Mouse (Mus musculus) thymus, adult 2 months (tissue): ENCODE results near the gene Vsig2. TPM values are rescaled to one million over a fixed set of nuclear protein-coding genes. Genes with fewer than 3 reads are reported as not detected.

Experiments
- DNase-seq: peaks from one replicate; pipeline ENCODE4 v3.0.0; 2021
- H3K27ac ChIP-seq: fragments of 200-500 bp; 2 replicates; pipeline ENCODE4 v1.5.1; 2012; ENCODE audit warnings: low read length, control low read depth; ENCODE audit not compliant: control insufficient read depth, insufficient read depth
- H3K27me3 ChIP-seq: fragments of 200-500 bp; 2 replicates; pipeline ENCODE4 v1.6.1; 2012; ENCODE audit warnings: mild to moderate bottlenecking, low read length, moderate library complexity, mixed read lengths; ENCODE audit not compliant: control insufficient read depth, insufficient read depth
- H3K36me3 ChIP-seq: fragments of 200-500 bp; 2 replicates; pipeline ENCODE4 v1.6.1; 2012; ENCODE audit warnings: mild to moderate bottlenecking, low read length, moderate library complexity; ENCODE audit not compliant: control insufficient read depth, insufficient read depth
- H3K4me1 ChIP-seq: fragments of 200-500 bp; replicated peaks from 2 replicates; pipeline ENCODE4 v1.6.1; 2012; ENCODE audit warnings: low read length; ENCODE audit not compliant: control insufficient read depth, insufficient read depth
- H3K4me3 ChIP-seq: fragments of 200-500 bp; 2 replicates; pipeline ENCODE4 v1.5.1; 2012; ENCODE audit warnings: mild to moderate bottlenecking, low read length, control low read depth, moderate library complexity; ENCODE audit not compliant: control insufficient read depth, insufficient read depth
- CTCF ChIP-seq: fragments of 200-500 bp; IDR thresholded peaks from 2 replicates; pipeline ENCODE4 v1.5.1; 2012; ENCODE audit warnings: mild to moderate bottlenecking, control low read depth, low read length, moderate library complexity, borderline replicate concordance; ENCODE audit not compliant: control insufficient read depth, poor library complexity, insufficient read depth; ENCODE audit errors: extremely low read depth
- POLR2A ChIP-seq: fragments of 200-500 bp; IDR thresholded peaks from 2 replicates; pipeline ENCODE4 v1.6.1; 2012; ENCODE audit warnings: mild to moderate bottlenecking, low read length, control low read depth, moderate library complexity; ENCODE audit not compliant: control insufficient read depth, poor library complexity, insufficient read depth; ENCODE audit errors: extremely low read depth
- WGBS: fragments of 180-500 bp; shearing (Covaris S2); methylation state at CpG from one replicate; pipeline ENCODE4 v1.1.7; 2018; 5-methylcytosine and 5-hydroxymethylcytosine counted together
- polyA plus RNA-seq: library from polyadenylated mRNA; depleted of rRNA; stranded (reverse); fragments of >200 nt; gene quantifications from 2 replicates; pipeline ENCODE4 v1.2.3, GENCODE M21; 2012; rRNA removed

Gene Vsig2
- polyA plus RNA-seq = 1.5 and 3.3 TPM in 2 replicates

- no peak for DNase-seq
- no peak for TF ChIP-seq CTCF
- WGBS = 89% methylated on average over 23 of the region's 23 CpGs
- Histone ChIP-seq H3K4me3 (no peak within 1 kb of the TSS), H3K27ac (no peak within 1 kb of the TSS), H3K4me1 (no peaks in the 10 kb centered on the region), H3K36me3 (no peaks in the 10 kb centered on the region), H3K27me3 (no peaks in the 10 kb centered on the region)
Observed at GRCm38 (mm10) chr9:37539170-37540025, at the start of gene Vsig2. TSS of gene Vsig2 (plus strand) at chr9:37539255.

GRCm38 (mm10) chr9:37489446-37490120 is 49.5 kb upstream of the Vsig2 start:
- no peaks in the 10 kb centered on the region for H3K36me3 ChIP-seq
- TF ChIP-seq CTCF (no peak), POLR2A (no peak)
- peak overlapping the region; percentile 98 for H3K4me3 ChIP-seq
- no peaks in the 10 kb centered on the region for H3K27me3 ChIP-seq
- under 1% methylated on average over 75 of the region's 75 CpGs for WGBS
- H3K4me1 ChIP-seq = peaks cover 9% of the 10 kb centered on the region
- DNase-seq = peak; percentile 45
- no peak overlapping the region for H3K27ac ChIP-seq

- 96% methylated on average over 3 of the region's 3 CpGs for WGBS
- Histone ChIP-seq H3K27ac (no peak overlapping the region), H3K4me3 (no peak overlapping the region), H3K36me3 (no peaks in the 10 kb centered on the region), H3K4me1 (no peaks in the 10 kb centered on the region), H3K27me3 (no peaks in the 10 kb centered on the region)
- TF ChIP-seq POLR2A = no peak
- TF ChIP-seq CTCF = no peak
- DNase-seq = no peak
Observed at GRCm38 (mm10) chr9:37495761-37496160, 43.3 kb upstream of the Vsig2 start.

GRCm38 (mm10) chr9:37496325-37496724 is 42.7 kb upstream of the Vsig2 start:
- TF ChIP-seq CTCF (no peak), POLR2A (no peak)
- no peaks in the 10 kb centered on the region for H3K36me3 ChIP-seq
- no peaks in the 10 kb centered on the region for H3K27me3 ChIP-seq
- H3K4me1 ChIP-seq = no peaks in the 10 kb centered on the region
- no peak overlapping the region for H3K27ac ChIP-seq
- no peak overlapping the region for H3K4me3 ChIP-seq
- no peak for DNase-seq

- WGBS = 89% methylated on average over 3 of the region's 3 CpGs
- H3K27ac ChIP-seq = no peak overlapping the region
- H3K27me3 ChIP-seq = no peaks in the 10 kb centered on the region
- no peak for DNase-seq
- H3K36me3 ChIP-seq = no peaks in the 10 kb centered on the region
- H3K4me1 ChIP-seq = no peaks in the 10 kb centered on the region
- TF ChIP-seq POLR2A (no peak), CTCF (no peak)
- H3K4me3 ChIP-seq = no peak overlapping the region
Observed at GRCm38 (mm10) chr9:37500201-37500600, 38.9 kb upstream of the Vsig2 start.

GRCm38 (mm10) chr9:37501170-37501569 is 37.9 kb upstream of the Vsig2 start:
- no peaks in the 10 kb centered on the region for H3K36me3 ChIP-seq
- no peak overlapping the region for H3K27ac ChIP-seq
- TF ChIP-seq POLR2A (no peak), CTCF (no peak)
- DNase-seq = no peak
- no peak overlapping the region for H3K4me3 ChIP-seq
- H3K4me1 ChIP-seq = no peaks in the 10 kb centered on the region
- 100% methylated on average over 1 of the region's 1 CpGs for WGBS
- no peaks in the 10 kb centered on the region for H3K27me3 ChIP-seq

- Histone ChIP-seq H3K27me3 (no peaks in the 10 kb centered on the region), H3K4me3 (no peak overlapping the region), H3K27ac (no peak overlapping the region), H3K4me1 (no peaks in the 10 kb centered on the region), H3K36me3 (no peaks in the 10 kb centered on the region)
- no peak for DNase-seq
- TF ChIP-seq CTCF = no peak
- TF ChIP-seq POLR2A = no peak
Observed at GRCm38 (mm10) chr9:37504348-37504747, 34.7 kb upstream of the Vsig2 start.
